ENCODE assay signal across 11 mouse cellular contexts in genomic region chr12:12225706-12226105, GRCm38 (mm10). TPM values are rescaled to one million over a fixed set of nuclear protein-coding genes. Genes with fewer than 3 reads are reported as not detected.
A peak's percentile ranks its signal among the peaks of the same experiment; 100 is the strongest.
DNase-seq lines count a peak whose midpoint lies in the region; ATAC-seq lines count a peak whose summit lies in the region.
"Had no signal": no experiment of that assay in that cellular context is flagged by ENCODE, and none has a peak within 500 bp of the region (broad histone marks: within the 10 kb centered on the region; RNA-seq: fewer than 3 reads in every experiment).

No protein-coding gene starts in this region.

- H3K36me3 ChIP-seq in intestine, embryonic 16.5 days (ENCODE audit: control insufficient read depth, insufficient read depth, low read length): no peaks in the 10 kb centered on the region
- H3K36me3 ChIP-seq: embryonic facial prominence, embryonic 12.5 days; midbrain, embryonic 12.5 days had no signal

- no peak overlapping the region for H3K4me3 ChIP-seq in intestine, embryonic 16.5 days (ENCODE audit: low read length)
- H3K4me3 ChIP-seq: embryonic facial prominence, embryonic 12.5 days; midbrain, embryonic 12.5 days had no signal

- WGBS in intestine, embryonic 16.5 days: 79% methylated on average over 6 of the region's 6 CpGs

- ATAC-seq in frontal cortex, adult (ENCODE audit: low TSS enrichment): peak; percentile 55
- ATAC-seq in intestine, embryonic 16.5 days: no peak

- H3K27ac ChIP-seq in intestine, embryonic 16.5 days (ENCODE audit: low read length): no peak overlapping the region
- H3K27ac ChIP-seq: embryonic facial prominence, embryonic 12.5 days; midbrain, embryonic 12.5 days had no signal

- H3K27me3 ChIP-seq in intestine, embryonic 16.5 days (replicated peaks; ENCODE audit: control insufficient read depth, insufficient read depth, low read length): no peaks in the 10 kb centered on the region
- H3K27me3 ChIP-seq: embryonic facial prominence, embryonic 12.5 days; midbrain, embryonic 12.5 days had no signal

- no peak overlapping the region for H3K4me2 ChIP-seq in intestine, embryonic 16.5 days (ENCODE audit: low read depth, low read length)
- H3K4me2 ChIP-seq: embryonic facial prominence, embryonic 12.5 days; midbrain, embryonic 12.5 days had no signal

- H3K9me3 ChIP-seq in intestine, embryonic 16.5 days (ENCODE audit: control insufficient read depth, low read length): no peaks in the 10 kb centered on the region
- H3K9me3 ChIP-seq: embryonic facial prominence, embryonic 12.5 days; midbrain, embryonic 12.5 days had no signal

- H3K4me1 ChIP-seq in intestine, embryonic 16.5 days (ENCODE audit: control insufficient read depth, insufficient read depth, low read length): no peaks in the 10 kb centered on the region
- H3K4me1 ChIP-seq: embryonic facial prominence, embryonic 12.5 days had no signal

- DNase-seq in brain, adult 2 months (ENCODE audit: low read depth, low spot score): peak; percentile 94
- peak; percentile 89 for DNase-seq in layer of hippocampus, adult 9-11 months
- DNase-seq in right cerebral cortex, adult 18-20 months: peak; percentile 84
- no peak for DNase-seq in lung, postnatal 14 days
- no peak for DNase-seq in spleen, postnatal 14 days (ENCODE audit: low spot score in 2 of 2)
- DNase-seq: kidney, adult 2 months; thymus, postnatal 4 days had no signal

- H3K9ac ChIP-seq in intestine, embryonic 16.5 days (ENCODE audit: low read depth, low read length): no peak overlapping the region
- H3K9ac ChIP-seq: embryonic facial prominence, embryonic 12.5 days; midbrain, embryonic 12.5 days had no signal

RNA-seq across cellular contexts. Expression of gene Fam49a, which starts 36.2 kb away (rescaled TPM):
- polyA plus RNA-seq in intestine, embryonic 16.5 days (2015; fragmentation: Nextera tagmentation; extraction: Ambion mirVana): 7.8 and 8.6 TPM in 2 replicates

Comparison
In these comparisons a context has a peak if more than half of its experiments do, and no peak if none do; other contexts are left out.
1. DNase-seq: peak in brain, adult 2 months (single experiment), layer of hippocampus, adult 9-11 months (single experiment) and right cerebral cortex, adult 18-20 months (single experiment); none in lung, postnatal 14 days (single experiment) and spleen, postnatal 14 days (0 of 2).